Mouse (Mus musculus) hindbrain, embryonic 16.5 days (tissue): Measurements from ENCODE around the gene Fam72a. TPM values are rescaled to one million over a fixed set of nuclear protein-coding genes. Genes with fewer than 3 reads are reported as not detected.
"Not testable (repeated sequence)": the region's sequence is repeated elsewhere in the genome, so short reads cannot be mapped to it uniquely, and the experiment has no call there.

Source experiments
- ATAC-seq: fragments of 200-750 bp; cut with Nextera tagmentation; 2 replicates; pipeline ENCODE4 v1.8.0; 2017; ENCODE audit warnings: moderate TSS enrichment, moderate library complexity
- H3K27ac ChIP-seq: fragments of 300-500 bp; sonication (generic); 2 replicates; pipeline ENCODE4 v1.5.1; 2014; ENCODE audit warnings: low read depth, mild to moderate bottlenecking, control low read depth, low read length, moderate library complexity
- H3K27me3 ChIP-seq: fragments of 300-500 bp; sonication (generic); replicated peaks from 2 replicates; pipeline ENCODE4 v1.6.1; 2014; ENCODE audit warnings: low read length; ENCODE audit not compliant: control insufficient read depth, insufficient read depth
- H3K36me3 ChIP-seq: fragments of 300-500 bp; sonication (generic); 2 replicates; pipeline ENCODE4 v1.6.1; 2014; ENCODE audit warnings: mild to moderate bottlenecking, low read length, moderate library complexity, mixed read lengths; ENCODE audit not compliant: control insufficient read depth, insufficient read depth
- H3K4me1 ChIP-seq: fragments of 300-500 bp; sonication (generic); 2 replicates; pipeline ENCODE4 v1.6.1; 2014; ENCODE audit warnings: low read depth, low read length; ENCODE audit not compliant: control insufficient read depth, insufficient read depth
- H3K4me2 ChIP-seq: fragments of 300-500 bp; sonication (generic); 2 replicates; pipeline ENCODE4 v1.6.1; 2014; ENCODE audit warnings: mild to moderate bottlenecking, low read length, control low read depth, moderate library complexity
- H3K4me3 ChIP-seq: fragments of 300-500 bp; sonication (generic); 2 replicates; pipeline ENCODE4 v1.5.1; 2014; ENCODE audit warnings: mild to moderate bottlenecking, low read length, control low read depth, moderate library complexity
- H3K9ac ChIP-seq: fragments of 300-500 bp; sonication (generic); 2 replicates; pipeline ENCODE4 v1.6.1; 2014; ENCODE audit warnings: low read depth, mild to moderate bottlenecking, control low read depth, low read length, moderate library complexity
- H3K9me3 ChIP-seq: fragments of 300-500 bp; sonication (generic); 2 replicates; pipeline ENCODE4 v1.6.1; 2014; ENCODE audit warnings: mild to moderate bottlenecking, low read length, moderate library complexity; ENCODE audit not compliant: control insufficient read depth
- WGBS: fragments of 180-500 bp; shearing (Covaris S2); extraction: QIAGEN DNeasy Blood & Tissue Kit; methylation state at CpG from one replicate; pipeline ENCODE4 v1.1.7; 2014; 5-methylcytosine and 5-hydroxymethylcytosine counted together
- polyA plus RNA-seq: library from polyadenylated mRNA; unstranded; fragments of >200 nt; fragmentation: Nextera tagmentation; extraction: Ambion mirVana; gene quantifications from 2 replicates; pipeline ENCODE4 v1.2.1, GENCODE M21; 2015

Gene Fam72a
- polyA plus RNA-seq, 1 experiment from 2014 or later = 1.1 TPM

DNA sequence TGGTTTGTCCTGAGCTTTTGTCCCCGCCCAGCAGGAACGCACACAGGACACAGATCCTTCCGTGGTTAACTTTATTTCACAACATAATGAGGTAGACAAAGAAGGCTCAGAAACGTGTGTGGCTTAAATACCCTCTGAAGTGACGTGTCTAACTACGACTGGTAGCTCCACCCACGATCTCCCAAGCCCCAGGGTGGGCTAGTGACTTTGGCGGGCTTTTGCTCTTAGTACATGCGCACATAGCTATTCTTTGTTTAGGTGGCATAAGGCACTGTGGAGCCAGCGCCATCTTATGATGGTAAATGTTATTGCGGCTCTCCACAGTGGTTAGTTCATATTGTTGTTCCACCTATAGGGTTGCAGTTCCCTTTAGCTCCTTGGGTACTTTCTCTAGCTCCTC lies 38.4 kb downstream of the Fam72a start:
- H3K9me3 ChIP-seq, ATAC-seq, H3K4me2 ChIP-seq, H3K36me3 ChIP-seq, H3K9ac ChIP-seq, H3K27me3 ChIP-seq, H3K4me3 ChIP-seq, H3K4me1 ChIP-seq, H3K27ac ChIP-seq: not testable (repeated sequence)
- WGBS = 31% methylated on average over 11 of the region's 11 CpGs

DNA sequence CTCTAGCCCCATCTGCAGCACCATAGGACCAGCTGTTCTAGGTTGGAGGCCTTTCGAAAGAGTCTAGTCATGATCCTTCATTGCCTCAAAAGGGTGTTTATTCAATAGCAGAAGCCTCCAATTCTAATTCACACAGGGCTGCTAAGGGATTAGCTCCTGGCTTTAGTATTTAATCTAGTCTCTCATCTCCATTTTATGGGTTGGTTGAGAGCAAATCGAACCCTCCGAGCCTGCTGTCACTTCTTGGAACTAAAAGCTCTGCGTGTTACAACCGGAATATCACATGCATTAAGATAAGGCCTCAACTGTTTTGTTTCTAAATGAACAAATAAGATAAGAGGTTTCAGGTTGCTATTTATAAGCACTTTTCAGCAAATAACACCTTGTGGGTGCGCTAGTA lies 42.0 kb downstream of the Fam72a start:
- Histone ChIP-seq H3K27ac (no peak overlapping the region), H3K9me3 (no peaks in the 10 kb centered on the region), H3K4me3 (no peak overlapping the region), H3K27me3 (no peaks in the 10 kb centered on the region), H3K36me3 (no peaks in the 10 kb centered on the region), H3K4me2 (no peak overlapping the region), H3K9ac (no peak overlapping the region), H3K4me1 (no peaks in the 10 kb centered on the region)
- 94% methylated on average over 6 of the region's 6 CpGs for WGBS
- no peak for ATAC-seq

DNA sequence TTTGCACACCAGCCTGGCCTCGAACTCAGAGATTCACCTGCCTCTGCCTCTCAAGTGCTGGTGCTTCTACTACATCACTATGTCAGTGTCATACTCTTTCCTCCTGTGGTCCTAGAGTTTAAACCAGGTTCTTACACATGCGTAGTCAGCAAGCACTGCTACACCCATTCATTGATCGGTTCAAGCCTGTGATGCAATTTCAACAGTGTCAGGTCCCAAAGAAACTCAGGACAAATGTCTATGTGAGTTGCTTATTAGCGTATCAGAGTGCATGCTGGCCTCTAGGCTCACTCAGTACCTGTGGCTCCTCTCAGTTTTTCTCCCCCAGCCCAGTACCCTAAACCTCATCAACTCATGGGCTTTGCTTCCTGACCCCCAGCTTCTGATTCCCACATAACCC lies 42.7 kb downstream of the Fam72a start:
- no peak for ATAC-seq
- no peak overlapping the region for H3K27ac ChIP-seq
- no peaks in the 10 kb centered on the region for H3K4me1 ChIP-seq
- no peaks in the 10 kb centered on the region for H3K27me3 ChIP-seq
- H3K36me3 ChIP-seq = no peaks in the 10 kb centered on the region
- no peaks in the 10 kb centered on the region for H3K9me3 ChIP-seq
- H3K9ac ChIP-seq = no peak overlapping the region
- WGBS = 94% methylated on average over 4 of the region's 4 CpGs
- H3K4me3 ChIP-seq = no peak overlapping the region
- no peak overlapping the region for H3K4me2 ChIP-seq

DNA sequence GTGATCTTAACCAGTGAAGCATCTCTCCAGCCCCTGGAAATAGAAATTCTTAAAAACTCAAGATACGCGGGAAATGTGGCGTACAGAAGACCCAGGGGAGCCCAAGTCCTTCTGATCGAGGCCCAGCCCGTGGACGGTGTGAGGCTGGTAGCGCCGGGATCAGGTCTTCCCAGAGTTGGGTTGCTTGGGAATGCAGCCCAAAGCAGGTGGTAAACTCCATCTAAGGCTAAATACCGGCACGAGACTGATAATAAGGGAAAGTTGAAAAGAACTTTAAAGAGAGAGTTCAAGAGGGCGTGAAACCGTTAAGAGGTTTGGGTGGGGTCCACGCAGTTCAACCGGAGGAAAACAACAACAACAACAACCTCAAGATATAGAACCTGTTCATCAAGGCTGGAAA lies 46.0 kb downstream of the Fam72a start:
- ATAC-seq = no peak
- WGBS = 94% methylated on average over 14 of the region's 14 CpGs
- H3K27me3 ChIP-seq = no peaks in the 10 kb centered on the region

DNA sequence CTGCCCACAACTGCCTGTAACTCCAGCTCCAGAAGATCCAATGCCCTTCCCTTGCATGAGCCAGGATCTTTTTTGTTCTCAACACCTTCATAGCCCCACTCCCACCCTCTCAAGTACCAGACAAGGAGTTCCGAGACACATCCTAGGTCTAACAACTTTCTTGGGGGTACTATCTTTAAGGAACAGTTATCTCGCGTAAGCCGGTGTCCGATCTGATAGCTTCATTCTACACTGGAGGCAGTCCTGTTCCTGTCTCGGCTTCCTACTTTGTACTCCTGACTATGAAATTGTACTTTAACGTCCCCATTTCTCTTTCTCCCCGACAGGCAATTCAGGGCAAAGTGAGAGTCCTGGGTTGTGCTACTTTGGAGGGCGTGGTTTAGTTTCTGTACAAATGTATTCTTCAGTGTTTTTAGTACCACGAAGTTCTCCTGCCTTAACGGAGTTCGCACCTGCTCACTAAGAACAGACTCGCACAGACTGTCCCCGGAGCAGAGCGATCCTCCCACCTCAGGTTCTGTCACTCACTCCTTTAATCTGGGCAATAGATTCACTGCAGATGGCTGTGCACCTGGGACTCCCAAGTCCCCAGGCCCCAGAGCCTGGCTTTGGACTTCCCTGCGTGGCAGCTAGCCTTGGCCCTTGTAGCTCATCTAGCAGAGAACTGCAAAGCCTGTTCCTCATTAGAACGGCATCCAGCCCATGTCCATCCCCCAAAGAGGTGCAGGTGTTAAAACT lies 51.4 kb downstream of the Fam72a start:
- Histone ChIP-seq H3K27me3 (no peaks in the 10 kb centered on the region), H3K4me3 (no peak overlapping the region), H3K4me2 (no peak overlapping the region), H3K27ac (no peak overlapping the region), H3K36me3 (no peaks in the 10 kb centered on the region), H3K9ac (no peak overlapping the region), H3K4me1 (no peaks in the 10 kb centered on the region), H3K9me3 (no peaks in the 10 kb centered on the region)
- ATAC-seq = no peak
- WGBS = 81% methylated on average over 17 of the region's 17 CpGs

More for the DNA sequence above, 46.0 kb downstream of the Fam72a start:
- H3K4me3 ChIP-seq = no peak overlapping the region
- H3K4me2 ChIP-seq = no peak overlapping the region
- H3K9ac ChIP-seq = no peak overlapping the region
- no peaks in the 10 kb centered on the region for H3K9me3 ChIP-seq
- H3K36me3 ChIP-seq = no peaks in the 10 kb centered on the region
- no peaks in the 10 kb centered on the region for H3K4me1 ChIP-seq
- H3K27ac ChIP-seq = no peak overlapping the region

DNA sequence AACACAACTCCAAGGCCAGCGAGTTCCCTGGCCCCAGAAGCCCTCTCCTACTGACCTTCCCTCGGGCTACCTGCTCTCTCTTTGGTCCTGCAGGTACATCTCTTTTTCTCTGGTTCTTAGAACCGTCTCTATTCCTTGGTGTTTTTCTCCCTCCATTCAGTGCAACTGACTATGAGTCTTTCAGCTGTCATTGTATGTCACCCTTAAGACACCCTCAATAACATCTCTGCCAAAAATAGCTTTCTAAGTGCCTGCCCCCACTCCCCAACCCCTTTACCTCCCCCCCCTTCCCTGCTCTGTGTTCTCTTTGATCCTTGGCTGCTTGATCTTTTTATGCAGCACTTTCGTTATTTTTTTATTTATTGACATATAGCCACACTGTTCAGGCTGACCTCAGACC lies 52.7 kb downstream of the Fam72a start:
- no peak for ATAC-seq

DNA sequence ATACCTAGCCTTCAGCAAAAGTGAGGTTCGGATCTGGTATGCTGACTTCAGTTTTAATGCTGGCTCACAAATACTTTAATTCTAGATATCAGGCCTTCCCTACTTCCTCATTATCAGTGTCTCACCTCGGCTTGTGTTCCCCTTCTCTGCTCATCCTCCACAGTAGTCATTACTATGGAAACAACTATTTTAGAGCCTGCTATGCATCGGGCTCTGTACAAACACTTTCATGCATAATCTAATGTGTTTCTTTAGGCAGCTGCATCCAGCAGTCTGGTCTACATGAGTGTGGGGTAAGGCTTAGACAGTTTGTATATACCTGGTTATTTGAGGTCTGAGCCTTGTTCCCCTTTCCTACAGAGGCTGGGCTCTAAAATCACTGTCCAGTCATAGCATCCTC lies 55.9 kb downstream of the Fam72a start:
- Histone ChIP-seq H3K4me2 (no peak overlapping the region), H3K36me3 (no peaks in the 10 kb centered on the region), H3K4me3 (no peak overlapping the region), H3K4me1 (no peaks in the 10 kb centered on the region), H3K9me3 (no peaks in the 10 kb centered on the region), H3K27me3 (no peaks in the 10 kb centered on the region), H3K27ac (no peak overlapping the region), H3K9ac (no peak overlapping the region)
- no peak for ATAC-seq
- 75% methylated on average over 3 of the region's 3 CpGs for WGBS

More for the DNA sequence above, 52.7 kb downstream of the Fam72a start:
- 48% methylated on average over 4 of the region's 4 CpGs for WGBS
- Histone ChIP-seq H3K9ac (no peak overlapping the region), H3K4me1 (no peaks in the 10 kb centered on the region), H3K36me3 (no peaks in the 10 kb centered on the region), H3K27ac (no peak overlapping the region), H3K4me2 (no peak overlapping the region), H3K27me3 (no peaks in the 10 kb centered on the region), H3K9me3 (no peaks in the 10 kb centered on the region), H3K4me3 (no peak overlapping the region)

DNA sequence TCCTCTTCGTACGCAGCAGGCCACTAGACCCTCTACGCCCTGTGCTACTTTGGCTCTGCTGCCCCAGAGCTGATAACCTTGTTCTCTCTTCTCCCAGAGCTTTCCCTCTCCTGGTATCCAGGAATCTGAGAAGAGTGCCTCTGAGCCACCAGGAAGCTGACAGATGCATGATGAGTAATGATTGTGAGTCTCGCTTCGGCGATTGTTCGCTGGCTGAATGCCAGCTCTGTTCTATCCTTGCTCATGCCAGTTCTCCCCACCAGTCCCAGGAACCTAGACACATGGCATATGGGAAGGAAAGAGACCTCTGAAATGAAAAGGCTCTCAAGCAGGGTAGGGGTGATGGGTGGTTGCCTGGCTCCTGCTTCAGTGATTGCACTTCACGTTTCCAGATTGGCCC lies 59.1 kb downstream of the Fam72a start:
- no peaks in the 10 kb centered on the region for H3K9me3 ChIP-seq
- H3K4me1 ChIP-seq = no peaks in the 10 kb centered on the region
- no peaks in the 10 kb centered on the region for H3K36me3 ChIP-seq
- H3K27ac ChIP-seq = no peak overlapping the region
- ATAC-seq = no peak
- 59% methylated on average over 8 of the region's 8 CpGs for WGBS
- H3K4me2 ChIP-seq = no peak overlapping the region
- H3K27me3 ChIP-seq = no peaks in the 10 kb centered on the region
- H3K4me3 ChIP-seq = no peak overlapping the region
- H3K9ac ChIP-seq = no peak overlapping the region
